Mouse (Mus musculus): Measurements from ENCODE around the gene Gm13212.
"Not testable (repeated sequence)": the region's sequence is repeated elsewhere in the genome, so short reads cannot be mapped to it uniquely, and the experiment has no call there.

DNA sequence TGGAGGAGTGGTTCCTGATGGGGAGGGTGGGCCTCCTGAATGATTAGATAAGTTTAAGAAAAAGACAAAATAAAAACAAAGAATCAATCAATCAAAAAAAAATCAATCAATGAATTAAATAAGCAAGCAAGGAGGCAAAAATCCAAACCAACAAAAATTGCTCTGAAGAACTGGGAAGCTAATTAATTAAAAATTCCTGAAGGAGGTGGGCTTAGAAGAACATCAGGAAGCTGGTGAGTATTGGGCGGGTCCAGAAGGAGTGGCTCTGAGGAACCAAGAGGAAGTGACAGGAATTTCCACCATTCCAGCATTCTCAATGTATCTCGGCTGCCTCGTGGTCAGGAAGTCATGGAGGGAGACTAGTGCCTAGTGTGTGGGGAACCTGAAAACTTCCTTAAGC lies 85.4 kb downstream of the Gm13212 start, which contains the start of gene Zfp980:
- not testable (repeated sequence) for TF ChIP-seq CTCF (IDR thresholded peaks at IDR 0.05; ENCODE audit: control insufficient read depth, insufficient read depth, insufficient read length); MYOD1 (IDR thresholded peaks at IDR 0.05; ENCODE audit: control insufficient read depth, insufficient read length, low read depth); USF1 (IDR thresholded peaks at IDR 0.05; ENCODE audit: low read depth); MYOG (IDR thresholded peaks at IDR 0.05; ENCODE audit: control insufficient read depth, extremely low read depth, insufficient read length); MAX (IDR thresholded peaks at IDR 0.05); FOSL1 (IDR thresholded peaks at IDR 0.05; ENCODE audit: insufficient read depth, low read length, poor library complexity, severe bottlenecking); CEBPB (IDR thresholded peaks at IDR 0.05; ENCODE audit: low read depth)

Data from C2C12 (cell line).